Mouse (Mus musculus): ENCODE results near the gene Usp48.

The Usp48 gene

DNA sequence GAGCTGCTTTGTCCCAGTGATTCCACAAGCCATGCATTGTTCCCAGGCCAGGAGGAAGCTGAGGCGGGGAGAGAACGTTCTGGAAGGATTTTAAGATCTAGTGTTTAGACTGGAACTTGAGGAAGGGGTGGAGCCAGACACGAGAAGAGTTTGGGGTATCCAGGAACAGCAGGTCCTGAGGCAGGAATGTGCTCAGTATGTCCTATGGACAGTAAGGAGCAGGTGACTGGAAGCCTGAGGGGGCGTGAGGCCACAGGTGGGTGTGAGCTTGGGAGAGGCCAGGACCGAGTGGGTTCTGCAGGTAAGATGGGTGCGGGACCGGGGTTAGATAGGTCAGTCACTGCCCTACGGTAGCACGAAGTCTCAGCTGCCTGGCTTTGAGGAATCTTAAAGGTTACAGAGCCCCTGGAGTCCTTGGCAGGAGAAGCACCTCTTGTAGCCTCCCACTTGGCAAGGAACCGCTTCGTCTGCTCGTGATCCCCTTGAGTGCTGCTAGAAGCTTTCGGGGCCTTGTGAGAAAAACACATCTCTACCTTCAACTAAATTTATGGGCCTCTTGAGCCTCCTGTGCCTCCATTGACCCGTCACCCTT lies 93.8 kb downstream of the Usp48 start:
- DNase-seq (ENCODE audit: low spot score): no peak

- DNase-seq (ENCODE audit: low spot score): no peak
Observed at GRCm38 (mm10) chr4:137692107-137692902, 98.8 kb downstream of the Usp48 start.

DNA sequence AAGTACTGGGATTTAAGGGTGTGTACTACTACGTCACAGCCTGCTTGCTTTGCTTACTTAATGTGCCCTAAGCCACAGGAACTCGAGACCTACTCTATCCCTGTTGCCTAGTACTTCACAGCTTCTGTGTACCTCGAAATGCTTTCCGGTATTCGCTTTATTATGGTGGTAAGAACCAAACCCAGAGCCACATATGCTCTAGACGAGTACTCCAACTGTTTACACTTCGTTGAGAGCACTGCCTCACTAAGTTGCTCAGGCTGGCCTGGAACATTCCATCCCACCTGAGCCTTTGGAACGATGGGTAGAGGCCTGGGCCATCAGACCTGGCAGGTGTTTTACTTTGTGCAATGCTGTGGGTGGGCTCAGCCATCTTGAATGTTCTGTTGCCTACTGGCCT lies 101.7 kb downstream of the Usp48 start:
- DNase-seq (ENCODE audit: low spot score): no peak

DNA sequence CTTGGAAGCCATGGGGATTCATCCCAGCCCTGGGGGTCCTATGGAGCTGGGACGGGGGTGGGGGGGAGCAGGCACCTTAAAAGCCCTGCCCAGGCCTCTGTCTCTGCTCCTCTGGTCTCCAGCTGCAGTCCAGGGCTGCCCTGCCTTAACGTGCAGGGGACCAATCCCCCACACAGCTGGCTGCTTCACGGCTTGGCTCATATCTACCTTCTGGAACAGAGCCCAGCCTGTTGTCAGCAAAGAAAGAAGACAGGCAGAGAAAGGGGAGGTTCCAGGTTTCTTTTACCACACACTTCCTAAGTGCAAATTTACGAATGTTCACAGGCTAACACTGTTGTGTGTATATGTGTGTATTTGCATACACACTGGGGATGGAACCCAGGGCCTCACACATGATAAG lies 102.3 kb downstream of the Usp48 start:
- DNase-seq (ENCODE audit: low spot score): no peak

DNA sequence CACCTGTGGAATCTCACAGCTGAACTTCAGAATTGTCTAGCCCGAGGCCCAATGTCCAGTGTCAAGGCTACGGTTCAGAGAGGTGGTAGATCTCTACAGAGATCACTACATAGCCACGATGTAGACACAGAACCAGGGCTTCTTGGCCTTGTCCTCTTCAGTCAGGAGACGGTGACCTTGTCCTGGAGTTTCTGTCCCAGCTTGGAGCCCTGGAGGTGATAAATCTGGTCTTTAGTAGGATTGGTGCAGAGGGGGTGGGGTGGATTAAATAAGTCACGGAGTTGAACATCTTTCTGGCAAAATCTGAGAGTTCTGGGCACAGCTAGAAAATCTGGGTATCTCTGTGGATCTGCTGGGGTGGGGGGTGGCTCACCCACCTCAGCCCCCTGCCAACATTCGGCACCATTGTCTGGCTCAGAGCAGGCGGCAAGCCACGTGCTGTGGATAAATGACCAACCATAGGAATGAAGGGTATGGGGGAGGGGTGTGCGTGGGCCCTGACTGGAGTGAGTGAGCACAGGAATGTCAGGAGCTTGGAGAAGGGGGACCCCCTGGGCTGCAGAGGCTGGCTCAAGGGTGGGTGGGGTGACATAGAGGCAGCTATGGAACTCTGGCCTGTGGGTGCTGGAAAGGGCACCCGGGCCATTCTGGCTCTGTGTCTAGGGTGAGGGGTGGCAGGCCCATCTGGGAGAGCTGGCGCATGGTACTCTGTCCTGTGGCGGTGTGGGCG lies 103.8 kb downstream of the Usp48 start:
- no peak for DNase-seq (ENCODE audit: low spot score)

GRCm38 (mm10) chr4:137698076-137698985 lies 104.8 kb downstream of the Usp48 start:
- DNase-seq (ENCODE audit: low spot score): no peak

DNA sequence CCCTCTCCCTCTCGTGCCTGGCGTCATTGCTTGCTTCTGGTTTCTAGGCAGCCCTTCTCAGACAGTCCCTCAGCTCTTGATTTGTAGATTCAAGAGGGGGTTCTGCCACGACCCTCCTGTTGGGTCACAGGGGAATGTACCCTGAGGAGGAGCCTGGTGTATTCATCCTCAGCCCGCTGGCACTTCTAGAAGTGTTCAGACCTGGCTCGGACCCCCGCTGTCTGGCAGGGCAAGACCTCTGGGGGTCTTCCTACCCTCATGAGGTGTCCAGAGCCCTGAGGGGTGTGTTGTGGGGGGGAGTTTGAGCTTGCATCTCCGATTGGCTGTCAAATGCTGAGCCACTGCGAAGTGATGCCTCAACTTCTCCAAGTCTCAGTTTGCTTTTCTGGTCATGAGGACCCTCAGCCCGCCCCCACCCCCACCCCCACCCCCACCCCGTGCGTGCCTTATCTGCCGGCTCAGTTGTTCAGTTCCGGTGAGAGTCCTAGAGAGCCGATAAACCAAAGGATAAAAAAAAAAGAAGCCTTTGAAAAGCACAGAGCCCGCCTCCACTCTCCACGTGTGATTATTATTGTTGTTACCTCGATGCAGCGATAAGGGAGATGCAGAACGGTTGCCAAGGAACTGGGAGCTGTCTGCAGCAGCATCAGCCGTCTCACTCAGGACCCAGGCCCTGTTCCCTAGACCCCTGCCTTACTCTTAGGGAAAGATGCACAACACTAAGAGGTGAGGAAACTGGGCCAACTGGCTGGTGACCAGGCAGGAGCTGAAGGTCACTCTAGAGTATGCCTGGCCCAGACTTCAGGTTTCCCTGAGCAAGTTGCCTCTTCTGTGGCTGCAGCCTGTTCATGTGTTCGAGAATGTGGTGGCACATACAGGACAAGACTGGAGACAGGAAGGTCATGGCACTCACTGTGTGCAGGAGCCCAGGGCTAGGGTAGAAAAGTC lies 106.0 kb downstream of the Usp48 start:
- no peak for DNase-seq (ENCODE audit: low spot score)

DNA sequence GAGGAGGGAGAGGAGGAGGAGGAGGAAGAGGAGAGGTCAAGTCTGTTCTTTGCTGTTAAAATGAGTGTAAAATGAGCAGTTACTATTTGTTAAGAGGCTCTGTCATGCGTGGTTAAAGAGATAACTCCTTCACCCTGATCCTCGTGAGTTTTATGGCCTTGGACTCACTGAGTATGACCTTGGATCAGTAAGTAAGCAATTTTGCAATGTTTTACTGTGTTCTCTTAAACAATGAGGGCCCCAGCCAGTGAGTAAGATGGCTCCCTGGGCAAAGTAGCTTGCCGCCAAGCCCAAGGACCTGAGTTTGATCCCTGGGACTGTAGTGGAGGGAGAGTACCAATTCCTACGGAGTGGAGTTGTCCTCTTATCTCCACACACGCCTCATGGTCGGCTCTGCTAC lies 107.4 kb downstream of the Usp48 start:
- DNase-seq (ENCODE audit: low spot score): no peak

GRCm38 (mm10) chr4:137703077-137703476 lies 109.5 kb downstream of the Usp48 start:
- no peak for DNase-seq (ENCODE audit: low spot score)

DNA sequence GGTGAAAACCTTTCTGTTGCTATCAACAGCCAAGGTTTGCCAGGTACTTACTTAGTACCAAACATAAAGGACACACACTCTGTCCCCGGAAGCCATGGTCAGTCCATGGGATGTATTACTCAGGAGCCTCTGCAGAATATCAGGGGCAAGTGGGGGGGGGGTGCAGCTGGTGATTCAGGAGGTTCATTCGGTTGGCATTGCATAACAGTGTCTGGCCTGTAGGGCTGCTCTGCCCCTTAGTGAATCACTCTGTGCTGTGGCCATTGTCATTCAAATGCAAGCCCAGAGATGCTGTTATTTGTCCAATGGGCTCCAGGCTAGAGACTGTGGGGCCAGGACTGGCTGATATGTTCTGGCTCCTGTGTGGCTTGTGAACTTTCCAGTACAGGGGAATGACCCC lies 111.0 kb downstream of the Usp48 start:
- DNase-seq (ENCODE audit: low spot score): no peak

DNA sequence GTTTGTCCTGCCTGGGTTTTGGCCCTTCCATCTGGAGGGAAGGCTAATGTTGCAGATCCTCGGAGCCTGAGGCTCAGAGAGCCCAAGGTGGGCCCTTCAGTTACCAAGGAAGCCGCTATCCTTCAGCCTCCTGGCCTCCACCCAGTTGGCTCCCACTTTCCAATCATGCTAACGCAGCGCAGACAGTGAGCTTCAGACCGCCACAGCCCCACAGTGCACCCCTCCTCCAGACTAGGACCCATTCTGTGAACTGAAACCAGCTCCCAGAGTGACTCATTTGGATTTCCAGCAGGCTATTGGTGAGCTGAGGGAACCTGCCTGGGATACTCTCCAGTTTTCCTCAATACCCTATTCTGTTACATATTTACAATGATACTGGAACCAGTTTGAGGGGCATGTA lies 111.8 kb downstream of the Usp48 start:
- DNase-seq (ENCODE audit: low spot score): no peak

GRCm38 (mm10) chr4:137706510-137706909 lies 113.0 kb downstream of the Usp48 start:
- DNase-seq (ENCODE audit: low spot score): no peak

- DNase-seq (ENCODE audit: low spot score): peak; percentile 97
Observed at GRCm38 (mm10) chr4:137707216-137707990, 113.8 kb downstream of the Usp48 start.

Data from testis, postnatal 10 days (tissue).